Mouse (Mus musculus) layer of hippocampus, postnatal 10 days (tissue): ENCODE data around the gene A930033H14Rik. TPM values are rescaled to one million over a fixed set of nuclear protein-coding genes. Genes with fewer than 3 reads are reported as not detected.

Source experiments
- DNase-seq, 2 experiments: peaks; one replicate each; pipeline ENCODE4 v3.0.0; 2021; ENCODE audit warnings: low spot score in 2 of 2
- total RNA-seq, 2 experiments: library from RNA; stranded (reverse); gene quantifications; 2 replicates each; pipeline ENCODE4 v1.2.3; 2021

The A930033H14Rik gene
- total RNA-seq, 2 experiments from 2014 or later: 4.3 to 5.5 TPM

DNA sequence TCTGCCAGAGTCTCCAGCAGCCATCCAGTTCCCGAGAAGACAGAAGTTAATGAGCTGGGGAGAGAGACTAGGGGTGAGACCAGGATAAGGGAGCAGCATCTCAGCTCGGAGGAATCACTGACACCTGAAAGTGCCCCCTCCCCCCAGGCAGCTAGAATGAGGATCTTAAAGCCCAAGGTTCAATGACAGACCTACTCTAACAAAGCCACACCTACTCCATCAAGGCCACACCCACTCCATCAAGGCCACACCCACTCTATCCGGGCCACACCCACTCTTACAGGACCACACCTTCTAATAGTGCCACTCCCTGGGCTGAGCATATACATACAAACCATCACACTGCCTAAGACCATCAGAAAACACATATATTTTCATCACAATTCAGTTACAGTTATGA, 24.3 kb upstream of the A930033H14Rik start:
- DNase-seq: no peak

DNA sequence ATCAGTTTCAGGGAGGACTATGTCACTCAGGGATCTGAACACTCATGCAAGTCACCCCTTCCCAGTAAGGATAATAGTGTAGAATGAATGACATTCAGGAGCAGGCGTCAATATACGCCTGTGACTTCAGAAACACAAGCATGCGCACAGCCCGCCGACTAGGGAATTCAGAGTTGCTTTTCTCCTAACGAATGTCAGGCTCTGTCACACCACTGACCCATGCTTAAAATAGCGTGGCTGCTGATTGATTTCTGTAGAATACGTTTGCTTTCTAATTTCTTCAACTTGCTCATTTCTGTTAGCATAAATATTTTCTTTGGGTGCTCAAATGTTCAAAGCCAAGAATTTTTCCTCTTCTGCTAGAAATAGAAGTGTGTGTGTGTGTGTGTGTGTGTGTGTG, 13.1 kb upstream of the A930033H14Rik start:
- DNase-seq: no peak

DNA sequence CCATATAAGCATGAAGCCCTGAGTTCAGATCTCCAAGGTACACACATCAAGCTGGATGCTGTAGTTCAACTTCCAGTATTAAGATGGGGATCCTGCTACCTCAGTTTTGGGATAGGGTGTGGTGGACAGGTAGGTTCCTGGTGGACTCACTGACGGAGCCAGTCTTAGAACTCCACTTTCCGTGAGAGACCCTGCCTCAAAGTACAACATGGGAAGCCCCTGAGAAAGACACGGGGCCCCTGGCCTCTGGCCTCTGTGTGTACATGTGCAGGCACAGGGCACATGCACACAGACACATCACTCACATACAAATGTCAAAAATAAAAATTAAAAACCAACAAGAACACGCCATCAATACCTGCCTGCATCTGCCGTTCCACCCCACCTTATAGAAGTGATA, 12.6 kb upstream of the A930033H14Rik start:
- DNase-seq: no peak

DNA sequence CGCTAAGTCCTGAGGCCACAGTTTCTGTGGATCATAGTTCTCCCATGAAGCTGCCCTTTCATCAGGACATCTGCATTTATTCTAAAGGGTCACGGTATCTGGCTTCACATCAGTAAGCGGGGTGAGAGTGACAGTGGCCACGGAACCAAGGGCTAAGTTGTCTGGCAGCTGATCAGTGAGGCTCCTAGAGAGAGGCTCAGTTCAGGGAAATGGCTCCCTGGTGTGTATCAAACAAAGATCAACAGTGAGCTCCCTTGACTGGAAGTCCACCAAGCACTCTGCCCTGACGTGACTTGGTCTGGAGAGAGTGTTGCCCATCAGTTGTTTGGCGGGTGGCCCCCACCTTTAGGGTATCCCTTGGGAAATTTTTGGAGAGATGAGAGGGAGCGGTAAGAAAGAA, 11.4 kb upstream of the A930033H14Rik start:
- DNase-seq: no peak

DNA sequence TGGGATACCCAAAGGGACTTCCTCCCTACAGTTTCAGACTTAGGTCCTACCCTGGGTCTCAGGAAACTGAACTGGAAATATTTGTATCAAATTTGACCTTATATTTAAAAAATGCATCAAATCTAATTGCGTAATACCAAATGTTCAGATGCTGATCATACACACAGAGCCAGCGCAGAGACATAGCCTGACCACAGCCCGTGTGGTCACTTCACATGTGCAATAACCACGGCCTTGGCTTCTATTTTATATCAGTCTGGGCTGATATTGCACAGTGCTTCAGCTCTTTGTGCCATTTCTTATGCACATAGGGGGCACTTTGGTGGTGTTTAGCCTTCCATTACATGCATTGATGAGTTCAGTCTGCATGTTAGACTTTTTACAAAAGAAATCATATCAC, 10.3 kb upstream of the A930033H14Rik start:
- DNase-seq: no peak

DNA sequence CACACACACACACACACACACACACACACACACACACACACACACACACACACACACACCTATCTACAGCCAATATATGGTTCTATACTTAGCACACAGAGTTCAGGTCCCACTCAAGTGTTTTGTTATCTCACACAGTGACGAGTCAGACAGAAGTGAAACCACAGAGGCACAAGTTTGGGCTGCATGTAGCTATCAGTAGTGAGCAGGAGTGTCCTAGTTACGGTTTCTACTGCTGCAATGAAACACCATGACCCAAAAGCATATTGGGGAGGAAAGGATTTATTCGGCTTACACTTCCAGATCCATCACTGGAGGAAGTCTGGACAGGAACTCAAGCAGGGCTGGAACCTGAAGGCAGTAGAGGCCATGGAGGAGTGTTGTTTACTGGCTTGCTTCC, 9.1 kb upstream of the A930033H14Rik start:
- no peak for DNase-seq

DNA sequence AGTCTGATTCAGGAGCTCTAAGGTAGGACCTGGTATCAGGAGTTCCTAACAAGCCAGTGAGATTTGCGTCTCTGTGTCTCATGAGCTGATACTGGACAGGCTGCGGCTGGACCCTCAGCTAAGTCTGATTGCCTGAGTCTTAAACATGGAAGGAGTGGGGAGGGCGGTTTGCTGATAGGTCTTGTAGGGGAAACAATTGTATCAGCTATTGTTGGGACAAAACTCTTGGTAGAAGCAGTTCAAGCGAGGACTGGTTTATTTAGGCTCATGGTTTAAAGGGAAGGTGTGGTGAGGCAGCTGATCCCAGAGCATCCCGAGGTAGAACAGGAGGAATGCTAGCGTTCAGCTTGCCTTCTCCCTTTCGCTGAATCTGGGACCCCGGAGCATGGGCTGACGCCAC, 8.2 kb upstream of the A930033H14Rik start:
- DNase-seq: no peak

DNA sequence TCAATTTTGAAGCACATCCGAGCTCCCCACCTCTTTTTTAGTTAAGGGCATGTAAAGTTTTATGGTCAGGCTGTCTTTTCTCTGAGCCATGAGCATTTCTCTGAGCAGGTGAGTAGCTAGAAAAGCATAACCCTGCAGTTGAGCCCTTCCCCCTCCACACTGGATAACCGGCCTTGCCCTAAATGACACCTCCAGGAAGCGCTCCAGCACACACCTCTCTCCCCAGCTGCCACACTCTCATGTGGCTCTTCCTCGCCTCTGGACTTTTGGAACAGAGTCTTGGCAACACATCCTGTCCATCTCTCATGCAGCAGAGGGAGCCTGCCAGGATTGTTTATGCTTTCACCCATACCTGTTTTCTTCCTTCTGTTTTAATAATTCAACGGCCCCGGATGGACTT, 7.4 kb upstream of the A930033H14Rik start:
- DNase-seq: no peak

DNA sequence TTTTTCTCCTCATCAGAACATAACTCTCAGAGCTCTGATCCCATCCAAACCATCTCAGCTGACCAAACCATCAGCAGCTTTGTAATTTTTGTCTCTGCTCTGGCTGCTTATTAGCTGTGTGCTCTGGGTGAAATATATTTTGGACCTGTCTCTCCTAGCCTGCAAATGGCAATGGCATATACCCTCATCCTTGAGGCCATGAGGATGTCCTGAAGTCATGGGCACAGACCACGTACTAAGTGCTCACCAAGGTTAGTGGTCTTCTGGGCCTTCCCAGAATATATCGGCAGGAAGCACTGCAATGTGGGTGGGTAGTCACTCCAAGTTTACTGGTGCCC, 6.4 kb upstream of the A930033H14Rik start:
- DNase-seq: no peak

DNA sequence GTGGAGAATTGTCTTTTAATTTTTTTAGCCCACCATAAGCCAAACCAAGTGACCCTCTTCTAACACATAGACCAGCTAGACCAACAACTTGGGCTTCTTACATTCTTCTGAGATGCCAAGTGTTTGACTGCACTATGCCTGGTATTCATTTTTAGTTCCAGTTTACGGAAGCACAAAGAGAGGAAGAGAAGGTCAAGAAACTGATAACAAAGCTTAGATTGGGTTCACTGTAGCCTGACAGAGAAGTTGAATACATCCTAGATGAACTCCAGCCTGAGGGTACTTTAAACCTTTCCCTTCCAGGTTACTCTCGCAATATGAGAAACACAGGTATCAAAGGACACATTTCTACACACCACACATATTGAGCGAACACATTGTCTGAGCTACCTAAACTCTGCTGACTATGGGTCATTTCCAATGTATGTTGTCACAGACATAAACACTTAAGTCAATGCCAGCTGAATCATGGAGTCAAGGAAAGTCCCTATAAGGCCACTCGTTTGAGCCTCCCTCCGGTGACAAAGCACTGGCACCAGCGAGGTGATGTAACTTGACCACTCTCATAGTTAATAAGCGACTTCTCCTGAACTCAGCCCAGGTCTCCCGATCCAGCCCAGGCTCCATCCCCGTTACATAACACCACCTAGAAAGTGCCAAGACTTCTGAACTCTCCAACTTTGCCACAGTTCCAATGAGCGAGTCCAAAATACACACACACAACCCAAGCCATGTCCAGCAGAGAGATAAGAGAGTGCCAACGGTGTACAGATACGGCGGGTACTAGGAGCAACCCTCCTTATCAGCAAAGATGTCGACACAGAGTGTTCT, 5.8 kb upstream of the A930033H14Rik start:
- DNase-seq: no peak

DNA sequence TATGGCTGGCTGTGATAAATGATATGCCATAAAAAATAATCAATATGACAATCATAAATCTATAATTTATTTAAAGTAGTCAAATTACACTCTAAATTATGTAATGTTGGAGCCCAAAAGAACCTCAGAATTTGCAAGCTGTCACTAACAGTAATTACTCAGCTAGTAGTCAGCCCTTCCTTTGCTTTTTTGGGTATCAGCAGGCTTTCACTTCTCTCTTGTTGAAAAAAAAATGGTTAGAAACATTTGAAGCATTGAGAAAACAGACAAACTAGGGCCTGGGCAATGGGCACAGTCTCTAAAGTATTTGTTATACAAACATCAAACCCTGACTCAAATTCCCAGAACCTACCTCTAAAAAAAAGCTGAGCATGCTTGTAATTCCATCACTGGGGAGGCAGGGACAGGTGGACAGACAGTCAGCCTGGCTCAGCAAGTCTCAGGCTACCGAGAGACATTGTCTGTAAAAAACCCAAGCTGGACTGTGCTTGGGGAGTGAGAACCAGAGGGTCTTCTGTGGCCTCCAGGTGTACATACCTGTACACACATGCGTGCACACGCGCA, 4.3 kb upstream of the A930033H14Rik start:
- no peak for DNase-seq

DNA sequence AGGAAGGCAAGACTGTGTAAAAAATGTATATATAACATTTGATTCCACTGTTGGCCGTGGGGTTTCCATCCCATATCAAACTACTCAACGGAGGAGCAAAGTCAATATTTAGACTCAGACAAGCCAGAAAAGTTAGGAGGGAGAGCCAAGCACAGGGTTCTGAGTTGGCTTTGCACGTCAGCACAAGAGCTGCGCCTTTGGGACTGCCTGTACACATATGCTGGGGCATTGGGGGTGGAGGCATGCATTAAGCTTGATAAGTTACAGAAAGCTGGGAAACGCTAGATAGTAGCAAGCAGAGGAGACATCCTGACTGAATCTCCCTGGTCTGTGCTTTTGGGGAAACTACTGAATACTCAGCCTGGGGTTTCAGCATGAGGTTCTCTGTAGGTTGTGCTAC, 1.1 kb upstream of the A930033H14Rik start:
- no peak for DNase-seq

DNA sequence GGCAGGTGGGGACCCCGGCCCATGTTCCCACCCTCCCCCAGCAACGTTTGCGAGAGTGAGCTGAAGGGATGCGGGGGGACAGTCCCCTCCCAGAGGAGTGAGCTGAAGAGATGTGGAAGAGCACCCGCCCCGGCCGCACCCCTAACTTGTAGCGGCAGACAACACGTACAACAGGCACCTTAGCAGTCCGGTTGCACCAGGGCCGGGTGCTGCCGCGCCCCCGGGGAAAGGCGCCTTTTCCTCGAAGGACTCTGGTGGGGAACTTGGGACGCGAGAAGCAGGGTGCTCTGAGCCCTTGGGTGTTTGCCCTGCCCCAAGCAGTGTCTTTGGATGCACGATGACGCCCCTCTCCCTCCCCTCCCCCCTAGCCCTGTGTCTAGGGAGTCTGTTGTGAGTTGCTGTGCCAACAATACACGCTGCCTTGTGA, 566 bp upstream of the A930033H14Rik start:
- peak in 1 of 2 experiments; percentile 43 for DNase-seq

DNA sequence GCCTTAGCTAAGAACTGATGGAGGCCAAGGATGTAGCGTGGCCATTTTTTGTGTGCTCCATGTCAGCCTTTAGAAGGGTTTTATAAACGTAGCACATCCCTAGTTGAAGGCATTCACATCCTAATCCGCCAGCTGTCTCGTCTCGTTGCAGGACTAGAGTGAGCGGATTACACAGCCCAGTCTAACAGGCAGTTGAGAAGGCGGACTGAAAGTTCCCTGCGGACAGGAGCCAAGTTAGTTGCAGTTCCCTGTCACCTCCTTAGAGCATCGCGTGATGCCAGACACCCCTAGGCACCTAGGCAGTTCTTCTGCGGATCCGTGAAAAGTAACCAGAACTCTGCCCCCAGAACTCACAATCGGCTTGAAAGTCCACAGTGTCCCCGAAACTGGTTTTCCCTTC, 922 bp downstream of the A930033H14Rik start:
- DNase-seq: peak; percentile 25 to 42

DNA sequence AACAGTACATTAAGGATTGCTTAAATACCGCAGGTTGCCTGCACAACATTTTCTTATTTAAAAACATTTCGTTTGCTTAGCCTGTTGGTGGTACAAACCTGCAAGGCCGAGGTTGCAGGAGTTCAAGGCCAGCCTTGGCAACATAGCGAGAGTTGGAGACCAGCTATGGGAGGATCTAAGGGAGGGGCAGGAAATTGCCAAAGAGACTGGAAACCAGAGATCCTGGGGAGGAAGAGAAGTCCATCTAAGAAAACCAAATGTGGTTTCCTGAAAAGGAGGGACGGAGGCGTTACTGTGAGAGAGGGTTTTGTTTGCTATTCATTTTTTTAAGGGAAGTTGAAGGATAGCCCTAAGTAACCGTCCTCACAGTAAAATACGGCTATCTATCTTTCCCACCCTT, 1.3 kb downstream of the A930033H14Rik start:
- DNase-seq: no peak

DNA sequence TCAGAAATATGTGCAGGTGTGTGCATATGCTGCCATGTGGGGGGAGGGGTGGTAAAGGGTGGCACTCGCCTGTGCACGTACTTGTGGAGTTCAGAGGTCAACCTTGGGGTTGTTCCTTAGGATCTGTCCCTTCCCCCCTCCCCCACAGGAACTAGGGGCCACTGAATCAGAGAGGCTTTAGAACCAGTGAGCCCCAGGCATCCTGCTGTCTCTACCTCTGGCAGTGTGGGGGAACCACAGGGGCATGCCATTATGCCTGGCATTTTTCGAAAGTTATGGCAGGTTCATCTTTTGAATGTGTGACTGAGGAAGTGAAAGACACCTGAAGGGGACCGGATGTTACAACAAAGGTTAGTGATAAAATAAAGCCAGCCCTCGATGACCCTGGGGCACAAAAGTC, 2.2 kb downstream of the A930033H14Rik start:
- DNase-seq: no peak

DNA sequence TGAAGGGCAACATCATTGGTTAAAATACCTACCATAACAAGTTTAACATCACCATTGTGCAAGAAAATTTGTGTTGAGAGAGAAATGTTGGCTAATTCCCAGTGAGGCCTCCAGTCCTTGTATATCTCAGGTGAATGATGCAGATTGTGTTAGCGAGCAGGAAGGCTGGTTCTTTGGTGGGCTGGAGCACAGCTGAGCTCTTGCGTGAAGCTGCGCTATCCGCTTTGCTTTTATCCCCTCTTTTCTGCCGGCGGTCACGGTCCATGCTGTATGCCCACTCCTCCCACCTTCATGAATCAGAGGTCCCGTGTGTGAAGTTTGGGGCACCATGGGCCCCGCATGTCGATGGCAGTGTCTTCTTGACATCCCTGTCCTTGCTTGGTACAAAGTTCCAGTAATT, 2.9 kb downstream of the A930033H14Rik start:
- DNase-seq: no peak

DNA sequence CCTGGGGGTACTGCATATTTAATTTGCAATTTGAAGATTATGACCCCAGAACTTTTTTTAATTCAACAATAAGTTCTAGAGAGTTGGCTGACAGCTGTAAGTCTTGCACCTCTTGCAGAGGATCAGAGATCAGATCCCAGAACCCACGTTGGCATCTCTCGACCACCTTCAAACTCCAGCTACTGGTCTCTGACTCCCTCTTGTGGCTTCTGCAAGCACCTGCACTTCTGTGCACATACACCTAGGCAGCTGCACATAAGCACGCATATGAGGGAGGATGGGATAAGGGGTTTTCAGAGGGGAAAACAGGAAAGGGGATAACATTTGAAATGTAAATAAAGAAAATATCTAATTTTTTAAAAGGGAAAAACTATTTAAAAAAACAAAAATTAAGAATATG, 4.2 kb downstream of the A930033H14Rik start:
- no peak for DNase-seq

DNA sequence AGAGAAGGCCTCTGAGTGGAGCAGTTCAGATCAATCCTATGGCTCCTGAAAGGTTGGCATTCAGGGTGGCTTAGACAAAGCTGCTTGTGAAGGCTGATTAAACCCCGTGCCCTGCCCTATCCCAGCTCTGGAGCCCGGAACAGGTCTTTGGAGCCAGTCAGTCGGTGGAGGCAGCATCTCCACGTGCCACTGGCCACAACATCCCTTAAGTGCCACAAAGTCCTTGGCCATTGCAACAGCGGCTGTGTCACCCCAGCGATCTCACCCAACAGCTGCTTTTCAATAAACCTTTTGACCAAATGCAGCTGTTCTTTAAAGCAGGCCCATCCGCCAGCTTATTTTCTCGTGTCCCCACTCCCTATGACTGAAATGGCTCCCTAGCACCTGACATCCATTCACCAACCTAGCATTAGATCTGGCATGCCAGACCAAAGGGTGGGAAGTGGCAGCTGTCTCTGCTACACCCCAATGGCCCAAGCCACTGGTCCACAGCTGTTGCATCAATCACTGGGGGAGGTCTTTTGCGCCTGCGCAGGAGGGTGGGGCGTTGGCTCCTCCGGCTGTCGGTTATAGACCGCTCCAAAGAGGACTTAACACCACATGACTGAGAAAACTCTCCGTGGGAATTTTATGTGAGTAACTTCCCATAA, 4.8 kb downstream of the A930033H14Rik start:
- DNase-seq: no peak

DNA sequence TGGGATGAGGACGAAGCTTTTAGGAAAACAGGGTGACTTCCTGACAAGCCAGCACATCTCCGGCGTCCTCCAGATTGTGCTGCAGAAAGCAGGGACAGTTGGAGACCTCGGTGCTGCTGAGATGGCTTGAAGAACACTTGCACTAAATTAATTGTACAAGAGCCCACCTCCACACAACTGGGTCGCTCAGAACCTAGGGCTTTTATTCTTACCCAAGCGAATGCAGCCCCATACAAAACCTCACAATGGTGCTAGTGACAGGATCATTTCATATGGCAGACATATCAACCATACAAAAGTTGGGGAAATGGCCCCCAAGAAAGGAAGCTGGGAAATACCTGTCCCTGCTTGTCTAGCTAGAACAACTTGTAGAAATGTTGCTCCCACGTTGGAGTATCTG, 5.4 kb downstream of the A930033H14Rik start:
- DNase-seq: no peak

DNA sequence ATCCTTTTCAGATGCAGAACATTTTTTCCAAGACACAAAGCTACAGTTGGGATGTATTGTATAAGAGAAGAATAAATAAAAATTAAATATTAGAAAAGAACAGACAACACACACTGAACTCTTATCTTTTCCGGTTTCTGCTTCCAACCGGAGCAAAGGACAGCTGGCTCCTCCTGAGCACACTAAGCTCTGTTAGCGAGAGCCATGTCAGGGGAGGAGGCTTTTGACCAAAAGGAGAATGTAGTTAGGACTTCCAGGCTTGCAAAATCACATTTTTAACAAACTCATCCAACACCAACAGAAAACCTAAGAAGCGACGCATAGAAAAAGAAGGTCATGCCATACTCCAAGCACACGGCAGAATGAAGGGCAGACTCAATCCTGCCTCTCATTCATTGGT, 6.8 kb downstream of the A930033H14Rik start:
- no peak for DNase-seq

DNA sequence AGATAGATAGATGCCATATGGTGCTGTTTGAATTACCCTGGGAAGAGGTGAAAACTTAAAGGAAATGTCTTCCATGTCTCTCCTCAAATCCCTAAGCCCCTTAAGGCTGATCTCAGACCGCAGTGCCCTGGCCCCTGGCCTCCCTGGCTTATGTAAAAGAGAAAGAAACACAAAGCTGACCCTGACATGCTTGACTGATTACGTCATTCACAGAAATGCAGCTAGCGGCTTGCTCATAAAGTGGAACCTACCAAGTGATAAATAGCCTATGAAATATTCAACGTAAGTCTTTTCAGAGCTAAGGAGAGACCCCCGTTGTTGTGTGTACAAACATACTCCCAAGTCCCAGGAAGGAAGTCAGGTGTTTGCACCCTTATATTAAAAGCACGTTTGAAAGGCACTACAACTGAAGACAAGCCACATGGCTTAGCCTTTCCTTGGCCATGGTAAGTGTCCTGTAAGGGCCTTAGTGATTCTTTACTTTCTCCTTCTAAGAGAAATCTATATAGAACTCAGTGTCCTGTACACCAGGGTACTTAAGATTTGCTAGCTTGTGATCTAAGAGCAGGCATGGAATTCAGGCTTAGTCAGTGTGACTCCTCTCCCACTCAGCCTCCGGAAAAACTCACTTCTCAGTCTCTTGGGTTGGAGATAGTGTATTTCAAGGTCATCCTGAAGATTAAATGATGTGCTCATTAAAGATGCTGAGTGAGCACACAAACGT, 8.1 kb downstream of the A930033H14Rik start:
- DNase-seq: no peak
